Mouse (Mus musculus) intestine, embryonic 14.5 days (tissue): ENCODE measurements around the gene Gm29797. TPM values are rescaled to one million over a fixed set of nuclear protein-coding genes. Genes with fewer than 3 reads are reported as not detected.

Experiments
- ATAC-seq: fragments of 200-750 bp; cut with Nextera tagmentation; replicated peaks from 2 replicates; pipeline ENCODE4 v1.8.0; 2017; ENCODE audit warnings: low read depth, moderate number of reproducible peaks, moderate TSS enrichment, moderate library complexity; ENCODE audit not compliant: low FRiP score, low TSS enrichment
- DNase-seq: peaks from one replicate; pipeline ENCODE4 v3.0.0-alpha.2; 2018; ENCODE audit warnings: low spot score
- H3K27ac ChIP-seq: fragments of 300-500 bp; sonication (generic); 2 replicates; pipeline ENCODE4 v1.5.1; 2014; ENCODE audit warnings: low read depth, mild to moderate bottlenecking, control low read depth
- H3K27me3 ChIP-seq: fragments of 300-500 bp; sonication (generic); replicated peaks from 2 replicates; pipeline ENCODE4 v1.6.1; 2014; ENCODE audit warnings: low read length, control low read depth; ENCODE audit not compliant: control insufficient read depth, insufficient read depth
- H3K36me3 ChIP-seq: fragments of 300-500 bp; sonication (generic); 2 replicates; pipeline ENCODE4 v1.6.1; 2014; ENCODE audit warnings: low read length, control low read depth; ENCODE audit not compliant: control insufficient read depth, insufficient read depth
- H3K4me1 ChIP-seq: fragments of 300-500 bp; sonication (generic); replicated peaks from 2 replicates; pipeline ENCODE4 v1.6.1; 2014; ENCODE audit warnings: low read length, control low read depth, mixed read lengths; ENCODE audit not compliant: control insufficient read depth, insufficient read depth
- H3K4me2 ChIP-seq: fragments of 300-500 bp; sonication (generic); 2 replicates; pipeline ENCODE4 v1.6.1; 2014; ENCODE audit warnings: low read length
- H3K4me3 ChIP-seq: fragments of 300-500 bp; sonication (generic); 2 replicates; pipeline ENCODE4 v1.5.1; 2014; ENCODE audit warnings: low read depth, low read length, control low read depth, mixed read lengths
- H3K9ac ChIP-seq: fragments of 300-500 bp; sonication (generic); 2 replicates; pipeline ENCODE4 v1.6.1; 2014; ENCODE audit warnings: mild to moderate bottlenecking, low read length
- H3K9me3 ChIP-seq: fragments of 300-500 bp; sonication (generic); 2 replicates; pipeline ENCODE4 v1.6.1; 2016; ENCODE audit warnings: low read length, control low read depth; ENCODE audit not compliant: control insufficient read depth
- WGBS: fragments of 180-500 bp; shearing (Covaris S2); extraction: QIAGEN DNeasy Blood & Tissue Kit; methylation state at CpG from one replicate; pipeline ENCODE4 v1.1.7; 2014; 5-methylcytosine and 5-hydroxymethylcytosine counted together
- polyA plus RNA-seq: library from polyadenylated mRNA; unstranded; fragments of >200 nt; fragmentation: Nextera tagmentation; extraction: Ambion mirVana; gene quantifications from 2 replicates; pipeline ENCODE4 v1.2.1, GENCODE M21; 2014

Gene Gm29797
- polyA plus RNA-seq, 1 experiment from 2014 or later: 2.5 TPM

GRCm38 (mm10) chr2:181646626-181647472 lies 10.0 kb upstream of the Gm29797 start:
- no peaks in the 10 kb centered on the region for H3K4me1 ChIP-seq
- no peak overlapping the region for H3K4me3 ChIP-seq
- DNase-seq (peak; percentile 60), ATAC-seq (peak; percentile 84)
- H3K9ac ChIP-seq: no peak overlapping the region
- 76% methylated on average over 6 of the region's 6 CpGs for WGBS
- no peaks in the 10 kb centered on the region for H3K9me3 ChIP-seq
- no peaks in the 10 kb centered on the region for H3K27me3 ChIP-seq
- no peak overlapping the region for H3K4me2 ChIP-seq
- peaks cover 84% of the 10 kb centered on the region for H3K36me3 ChIP-seq
- no peak overlapping the region for H3K27ac ChIP-seq

GRCm38 (mm10) chr2:181648926-181649325 lies 7.9 kb upstream of the Gm29797 start:
- WGBS: 97% methylated on average over 10 of the region's 10 CpGs
- Histone ChIP-seq H3K36me3 (peaks cover 90% of the 10 kb centered on the region), H3K27me3 (no peaks in the 10 kb centered on the region), H3K4me3 (no peak overlapping the region), H3K4me2 (no peak overlapping the region), H3K9ac (no peak overlapping the region), H3K4me1 (no peaks in the 10 kb centered on the region), H3K27ac (no peak overlapping the region), H3K9me3 (no peaks in the 10 kb centered on the region)
- DNase-seq: no peak
- ATAC-seq: no peak

- ATAC-seq: peak; percentile 7; the same call in 1 of the 2 replicates
- H3K27ac ChIP-seq: no peak overlapping the region
Measured at GRCm38 (mm10) chr2:181653065-181653464, 3.8 kb upstream of the Gm29797 start.

GRCm38 (mm10) chr2:181653523-181653922 lies 3.3 kb upstream of the Gm29797 start:
- no peaks in the 10 kb centered on the region for H3K4me1 ChIP-seq
- peaks cover 85% of the 10 kb centered on the region for H3K36me3 ChIP-seq
- no peaks in the 10 kb centered on the region for H3K27me3 ChIP-seq
- 77% methylated on average over 1 of the region's 1 CpGs for WGBS
- DNase-seq (no peak), ATAC-seq (peak; percentile 77)
- no peak overlapping the region for H3K4me2 ChIP-seq
- H3K27ac ChIP-seq: no peak overlapping the region
- H3K4me3 ChIP-seq: no peak overlapping the region
- H3K9me3 ChIP-seq: no peaks in the 10 kb centered on the region
- no peak overlapping the region for H3K9ac ChIP-seq

More at GRCm38 (mm10) chr2:181653065-181653464, 3.8 kb upstream of the Gm29797 start:
- H3K36me3 ChIP-seq: peaks cover 90% of the 10 kb centered on the region
- DNase-seq: no peak
- H3K27me3 ChIP-seq: no peaks in the 10 kb centered on the region
- H3K9me3 ChIP-seq: no peaks in the 10 kb centered on the region
- H3K9ac ChIP-seq: no peak overlapping the region
- H3K4me1 ChIP-seq: no peaks in the 10 kb centered on the region
- no peak overlapping the region for H3K4me3 ChIP-seq
- no peak overlapping the region for H3K4me2 ChIP-seq

GRCm38 (mm10) chr2:181657441-181657840 lies 607 bp downstream of the Gm29797 start:
- Histone ChIP-seq H3K4me1 (no peaks in the 10 kb centered on the region), H3K4me3 (no peak overlapping the region), H3K9ac (no peak overlapping the region), H3K36me3 (peaks cover 48% of the 10 kb centered on the region), H3K4me2 (no peak overlapping the region), H3K9me3 (no peaks in the 10 kb centered on the region), H3K27me3 (no peaks in the 10 kb centered on the region), H3K27ac (no peak overlapping the region)
- DNase-seq: no peak
- ATAC-seq: no peak
- 70% methylated on average over 2 of the region's 2 CpGs for WGBS

- Histone ChIP-seq H3K9ac (no peak overlapping the region), H3K36me3 (peaks cover 37% of the 10 kb centered on the region), H3K27me3 (no peaks in the 10 kb centered on the region), H3K27ac (no peak overlapping the region), H3K4me3 (no peak overlapping the region), H3K4me1 (no peaks in the 10 kb centered on the region), H3K4me2 (no peak overlapping the region), H3K9me3 (no peaks in the 10 kb centered on the region)
- ATAC-seq: no peak
- WGBS: 83% methylated on average over 7 of the region's 7 CpGs
- DNase-seq: no peak
Measured at GRCm38 (mm10) chr2:181658528-181658927, 1.7 kb downstream of the Gm29797 start.

GRCm38 (mm10) chr2:181658930-181659555 lies 2.2 kb downstream of the Gm29797 start:
- Histone ChIP-seq H3K36me3 (peaks cover 32% of the 10 kb centered on the region), H3K27ac (no peak overlapping the region), H3K4me2 (no peak overlapping the region), H3K9ac (no peak overlapping the region), H3K4me3 (no peak overlapping the region), H3K9me3 (no peaks in the 10 kb centered on the region), H3K27me3 (no peaks in the 10 kb centered on the region), H3K4me1 (no peaks in the 10 kb centered on the region)
- DNase-seq: peak; percentile 73
- 46% methylated on average over 17 of the region's 17 CpGs for WGBS
- peak; percentile 41 for ATAC-seq

- no peak overlapping the region for H3K9ac ChIP-seq
- H3K4me3 ChIP-seq: no peak overlapping the region
- no peak overlapping the region for H3K4me2 ChIP-seq
- peak; percentile 82 for DNase-seq
- H3K9me3 ChIP-seq: no peaks in the 10 kb centered on the region
- H3K36me3 ChIP-seq: peaks cover 26% of the 10 kb centered on the region
- no peaks in the 10 kb centered on the region for H3K27me3 ChIP-seq
- 13% methylated on average over 9 of the region's 9 CpGs for whole genome bisulfite sequencing
- H3K27ac ChIP-seq: no peak overlapping the region
- peak; percentile 73 for ATAC-seq
- no peaks in the 10 kb centered on the region for H3K4me1 ChIP-seq
Measured at GRCm38 (mm10) chr2:181659609-181660055, 2.8 kb downstream of the Gm29797 start.
